Mouse (Mus musculus) fat pad, adult 2 months (tissue): ENCODE measurements around the gene Gm1043.

Source experiments
- DNase-seq: peaks from one replicate; pipeline ENCODE4 v3.0.0-alpha.2; 2011; ENCODE audit warnings: low read depth, low spot score; ENCODE audit errors: extremely low read depth

Gene Gm1043

GRCm38 (mm10) chr5:37241651-37242151 lies 156.5 kb downstream of the Gm1043 start, which contains the start of gene Crmp1:
Crmp1 (plus strand) TSS chr5:37241940.
- DNase-seq, result no peak

GRCm38 (mm10) chr5:37242360-37243168 lies 157.4 kb downstream of the Gm1043 start:
- no peak for DNase-seq

GRCm38 (mm10) chr5:37243169-37243886 lies 158.2 kb downstream of the Gm1043 start:
- no peak for DNase-seq

- no peak for DNase-seq
These were observed 159.0 kb downstream of the Gm1043 start for GRCm38 (mm10) chr5:37244161-37244560.

- DNase-seq, result no peak
These were observed 159.6 kb downstream of the Gm1043 start for GRCm38 (mm10) chr5:37244666-37245242.

GRCm38 (mm10) chr5:37245651-37246050 lies 160.5 kb downstream of the Gm1043 start:
- no peak for DNase-seq

GRCm38 (mm10) chr5:37246138-37246910 lies 161.2 kb downstream of the Gm1043 start:
- no peak for DNase-seq

- DNase-seq, result no peak
These were observed 162.3 kb downstream of the Gm1043 start for GRCm38 (mm10) chr5:37247456-37247855.

GRCm38 (mm10) chr5:37248870-37249269 lies 163.7 kb downstream of the Gm1043 start:
- no peak for DNase-seq

GRCm38 (mm10) chr5:37251596-37251995 lies 166.4 kb downstream of the Gm1043 start:
- DNase-seq, result no peak

- no peak for DNase-seq
These were observed 167.1 kb downstream of the Gm1043 start for GRCm38 (mm10) chr5:37252101-37252804.

- no peak for DNase-seq
These were observed 169.4 kb downstream of the Gm1043 start for GRCm38 (mm10) chr5:37254523-37254922.

GRCm38 (mm10) chr5:37256823-37257222 lies 171.7 kb downstream of the Gm1043 start:
- no peak for DNase-seq

GRCm38 (mm10) chr5:37257243-37257642 lies 172.1 kb downstream of the Gm1043 start:
- no peak for DNase-seq

GRCm38 (mm10) chr5:37261734-37262133 lies 176.6 kb downstream of the Gm1043 start:
- no peak for DNase-seq

GRCm38 (mm10) chr5:37263816-37264215 lies 178.6 kb downstream of the Gm1043 start:
- no peak for DNase-seq
